22 mouse cellular contexts compared by ENCODE assay signal in genomic region chr1:116455115-116455717, GRCm38 (mm10).
DNase-seq lines count a peak whose midpoint lies in the region; ATAC-seq lines count a peak whose summit lies in the region.
"Had no signal": no experiment of that assay in that cellular context is flagged by ENCODE, and none has a peak within 500 bp of the region (broad histone marks: within the 10 kb centered on the region; RNA-seq: fewer than 3 reads in every experiment).

No protein-coding gene starts in this region.

- no peaks in the 10 kb centered on the region for H3K4me1 ChIP-seq in hindbrain, embryonic 15.5 days (replicated peaks)
- no peaks in the 10 kb centered on the region for H3K4me1 ChIP-seq in hindbrain, embryonic 11.5 days (replicated peaks; ENCODE audit: control insufficient read depth, insufficient read depth, low read length)
- H3K4me1 ChIP-seq in forebrain, embryonic 13.5 days: no peaks in the 10 kb centered on the region
- H3K4me1 ChIP-seq in neural tube, embryonic 14.5 days (ENCODE audit: control insufficient read depth, insufficient read depth, low read length): no peaks in the 10 kb centered on the region
- H3K4me1 ChIP-seq: limb, embryonic 13.5 days; liver, embryonic 13.5 days; midbrain, embryonic 12.5 days had no signal

- DNase-seq in cerebellum, postnatal 10 days: peak; percentile 71 to 78
- no peak for DNase-seq in cerebellum, adult 9-10 months
- no peak for DNase-seq in hindbrain, embryonic 11.5 days (ENCODE audit: low spot score)
- no peak for DNase-seq in layer of hippocampus, adult 11-12 months (ENCODE audit: low spot score)
- no peak for DNase-seq in adrenal gland, adult 18-20 months (ENCODE audit: low spot score in 2 of 2)
- DNase-seq: adrenal gland, postnatal 14 days; cerebellum, adult 18-20 months; gastrocnemius, postnatal 25 days; kidney, adult 11 months; liver, embryonic 13.5 days; lung, embryonic 14.5 days; lung, postnatal 36 days; right cerebral cortex, postnatal 25 days; thymus, postnatal 4 days had no signal

- H3K27me3 ChIP-seq in hindbrain, embryonic 15.5 days: no peaks in the 10 kb centered on the region
- H3K27me3 ChIP-seq in hindbrain, embryonic 11.5 days (ENCODE audit: control insufficient read depth, insufficient read depth, low read length): no peaks in the 10 kb centered on the region
- no peaks in the 10 kb centered on the region for H3K27me3 ChIP-seq in forebrain, embryonic 13.5 days
- H3K27me3 ChIP-seq in neural tube, embryonic 14.5 days (ENCODE audit: control insufficient read depth, insufficient read depth, low read length): no peaks in the 10 kb centered on the region
- H3K27me3 ChIP-seq: limb, embryonic 13.5 days; liver, embryonic 13.5 days; midbrain, embryonic 12.5 days; Patski had no signal

- no peak overlapping the region for H3K4me3 ChIP-seq in hindbrain, embryonic 15.5 days
- H3K4me3 ChIP-seq in hindbrain, embryonic 11.5 days (ENCODE audit: low read depth, low read length): no peak overlapping the region
- H3K4me3 ChIP-seq in forebrain, embryonic 13.5 days: no peak overlapping the region
- H3K4me3 ChIP-seq in neural tube, embryonic 14.5 days (ENCODE audit: low read depth, low read length): no peak overlapping the region
- H3K4me3 ChIP-seq: erythroblast, embryonic 14.5 days; limb, embryonic 13.5 days; liver, embryonic 13.5 days; midbrain, embryonic 12.5 days had no signal

- no peak overlapping the region for H3K4me2 ChIP-seq in hindbrain, embryonic 15.5 days
- no peak overlapping the region for H3K4me2 ChIP-seq in hindbrain, embryonic 11.5 days (replicated peaks; ENCODE audit: low read depth, low read length)
- H3K4me2 ChIP-seq in forebrain, embryonic 13.5 days: no peak overlapping the region
- H3K4me2 ChIP-seq in neural tube, embryonic 14.5 days (ENCODE audit: low read depth, low read length): no peak overlapping the region
- H3K4me2 ChIP-seq: limb, embryonic 13.5 days; liver, embryonic 13.5 days; lung, embryonic 14.5 days; midbrain, embryonic 12.5 days had no signal

- H3K9me3 ChIP-seq in hindbrain, embryonic 15.5 days: no peaks in the 10 kb centered on the region; the same call in 1 of the 2 replicates
- no peaks in the 10 kb centered on the region for H3K9me3 ChIP-seq in hindbrain, embryonic 11.5 days (ENCODE audit: control insufficient read depth, low read length)
- H3K9me3 ChIP-seq in forebrain, embryonic 13.5 days (replicated peaks): no peaks in the 10 kb centered on the region
- H3K9me3 ChIP-seq in neural tube, embryonic 14.5 days (ENCODE audit: control insufficient read depth, low read length): no peaks in the 10 kb centered on the region
- H3K9me3 ChIP-seq: limb, embryonic 13.5 days; midbrain, embryonic 12.5 days had no signal

- no peak overlapping the region for H3K27ac ChIP-seq in hindbrain, embryonic 15.5 days (replicated peaks)
- H3K27ac ChIP-seq in hindbrain, embryonic 11.5 days (ENCODE audit: low read depth, low read length): no peak overlapping the region
- no peak overlapping the region for H3K27ac ChIP-seq in forebrain, embryonic 13.5 days
- no peak overlapping the region for H3K27ac ChIP-seq in neural tube, embryonic 14.5 days (ENCODE audit: low read depth, low read length)
- H3K27ac ChIP-seq: limb, embryonic 13.5 days; liver, embryonic 13.5 days; midbrain, embryonic 12.5 days had no signal

- no peak overlapping the region for H3K9ac ChIP-seq in hindbrain, embryonic 15.5 days
- H3K9ac ChIP-seq in hindbrain, embryonic 11.5 days (ENCODE audit: low read depth, low read length): no peak overlapping the region
- no peak overlapping the region for H3K9ac ChIP-seq in forebrain, embryonic 13.5 days
- no peak overlapping the region for H3K9ac ChIP-seq in neural tube, embryonic 14.5 days (replicated peaks; ENCODE audit: low read depth, low read length)
- H3K9ac ChIP-seq: limb, embryonic 13.5 days; liver, embryonic 13.5 days; lung, embryonic 14.5 days; midbrain, embryonic 12.5 days had no signal

- peak; percentile 63 for ATAC-seq in hindbrain, embryonic 15.5 days (ENCODE audit: low FRiP score, low read depth)
- ATAC-seq in hindbrain, embryonic 11.5 days (ENCODE audit: low FRiP score): no peak
- ATAC-seq in forebrain, embryonic 13.5 days: peak; percentile 61; the same call in 1 of the 2 replicates
- ATAC-seq in neural tube, embryonic 14.5 days (ENCODE audit: low read depth): peak; percentile 90
- ATAC-seq: activated CD4-positive, CD25-positive, alpha-beta regulatory T cell, adult 4 months; Patski had no signal

- no peaks in the 10 kb centered on the region for H3K36me3 ChIP-seq in hindbrain, embryonic 15.5 days
- no peaks in the 10 kb centered on the region for H3K36me3 ChIP-seq in hindbrain, embryonic 11.5 days (ENCODE audit: control insufficient read depth, insufficient read depth, low read length)
- no peaks in the 10 kb centered on the region for H3K36me3 ChIP-seq in forebrain, embryonic 13.5 days (ENCODE audit: poor library complexity, severe bottlenecking)
- no peaks in the 10 kb centered on the region for H3K36me3 ChIP-seq in neural tube, embryonic 14.5 days (ENCODE audit: control insufficient read depth, insufficient read depth, low read length)
- H3K36me3 ChIP-seq: limb, embryonic 13.5 days; liver, embryonic 13.5 days; midbrain, embryonic 12.5 days had no signal

- WGBS in hindbrain, embryonic 15.5 days: 42% methylated on average over 4 of the region's 4 CpGs
- WGBS in hindbrain, embryonic 11.5 days: 74% methylated on average over 4 of the region's 4 CpGs
- WGBS in forebrain, embryonic 13.5 days: 44% methylated on average over 4 of the region's 4 CpGs
- 35% methylated on average over 4 of the region's 4 CpGs for WGBS in neural tube, embryonic 14.5 days

Comparison
In these comparisons a context has a peak if more than half of its experiments do, and no peak if none do; other contexts are left out.
1. DNase-seq: peak in cerebellum, postnatal 10 days (2 of 2); none in cerebellum, adult 9-10 months (single experiment), hindbrain, embryonic 11.5 days (single experiment), layer of hippocampus, adult 11-12 months (single experiment) and adrenal gland, adult 18-20 months (0 of 2).